Mouse (Mus musculus): ENCODE results near the gene Kcng3.

GRCm38 (mm10) chr17:83647413-83647812 lies 15.7 kb upstream of the Kcng3 start:
- TF ChIP-seq CTCF (IDR thresholded peaks at IDR 0.05; ENCODE audit: borderline replicate concordance, extremely low read depth, insufficient read depth, insufficient read length) (no peak), POLR2A (IDR thresholded peaks at IDR 0.05; ENCODE audit: borderline replicate concordance, extremely low read depth, insufficient read depth, insufficient read length, poor library complexity, severe bottlenecking) (no peak)

Data from brain, embryonic 14.5 days (tissue).